Mouse (Mus musculus) hindbrain, embryonic 16.5 days (tissue): Measurements from ENCODE around the gene B020004J07Rik. TPM values are rescaled to one million over a fixed set of nuclear protein-coding genes. Genes with fewer than 3 reads are reported as not detected.

ENCODE experiments used
- polyA plus RNA-seq: library from polyadenylated mRNA; unstranded; fragments of >200 nt; fragmentation: Nextera tagmentation; extraction: Ambion mirVana; gene quantifications from 2 replicates; pipeline ENCODE4 v1.2.1, GENCODE M21; 2015

B020004J07Rik gene
- polyA plus RNA-seq, 1 experiment from 2014 or later: not detected

Other genes with a start within 250 kb of the B020004J07Rik start
- gene Leprot, start 196.3 kb downstream of the B020004J07Rik start, polyA plus RNA-seq: 89.6 and 96.6 TPM in 2 replicates
- gene Lepr, start 126.6 kb downstream of the B020004J07Rik start, polyA plus RNA-seq: 4.1 and 5.0 TPM in 2 replicates
- gene C130073F10Rik, start 49.8 kb upstream of the B020004J07Rik start, polyA plus RNA-seq: not detected in 2 replicates
- gene Gm12800, start 65.1 kb upstream of the B020004J07Rik start, polyA plus RNA-seq: not detected in 2 replicates
- gene Gm12794, start 96.4 kb upstream of the B020004J07Rik start, polyA plus RNA-seq: not detected in 2 replicates
- not detected in 2 replicates for gene Gm12790, start 137.0 kb upstream of the B020004J07Rik start, polyA plus RNA-seq
- gene Gm12789, start 142.6 kb upstream of the B020004J07Rik start, polyA plus RNA-seq: not detected in 2 replicates
- gene Pde4b, start 243.5 kb upstream of the B020004J07Rik start, polyA plus RNA-seq: 43.4 and 48.3 TPM in 2 replicates